Mouse (Mus musculus): ENCODE measurements at regions not wholly inside any gene's neighbourhood (a gene's known extent, or its start where the extent isn't known, plus 50 kb on each side); places are given as distances from the start of the nearest gene placed in this dataset.
"Not testable (repeated sequence)": the region's sequence is repeated elsewhere in the genome, so short reads cannot be mapped to it uniquely, and the experiment has no call there.

DNA sequence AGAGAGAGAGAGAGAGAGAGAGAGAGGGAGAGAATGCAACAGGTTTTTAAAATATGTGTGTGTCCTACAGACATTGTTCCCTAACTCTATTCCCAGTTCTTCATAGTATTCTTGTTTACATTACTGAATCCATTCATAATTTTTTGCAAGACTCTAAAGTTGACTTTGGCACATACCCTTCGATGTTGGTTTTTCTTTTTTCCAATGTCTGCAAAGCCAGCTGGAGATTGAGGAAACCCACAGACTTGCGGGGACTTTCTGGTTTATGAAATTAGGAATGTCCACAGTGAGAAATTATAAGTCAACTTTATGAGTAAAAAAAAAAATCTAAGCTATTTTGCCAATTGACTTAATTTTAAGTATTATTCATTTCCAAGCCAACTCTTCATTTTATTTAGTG is 379.7 kb upstream of the Adamts5 start:
- no peak overlapping the region for H3K9ac ChIP-seq
- H3K4me1 ChIP-seq = no peaks in the 10 kb centered on the region
- ATAC-seq (ENCODE audit: insufficient number of reproducible peaks, low FRiP score, low TSS enrichment, low read depth) = no peak
- H3K4me3 ChIP-seq = no peak overlapping the region
- 70% methylated on average over 2 of the region's 2 CpGs for WGBS
- no peaks in the 10 kb centered on the region for H3K9me3 ChIP-seq
- no peaks in the 10 kb centered on the region for H3K27me3 ChIP-seq
- H3K4me2 ChIP-seq = no peak overlapping the region
- no peaks in the 10 kb centered on the region for H3K36me3 ChIP-seq
- no peak overlapping the region for H3K27ac ChIP-seq

DNA sequence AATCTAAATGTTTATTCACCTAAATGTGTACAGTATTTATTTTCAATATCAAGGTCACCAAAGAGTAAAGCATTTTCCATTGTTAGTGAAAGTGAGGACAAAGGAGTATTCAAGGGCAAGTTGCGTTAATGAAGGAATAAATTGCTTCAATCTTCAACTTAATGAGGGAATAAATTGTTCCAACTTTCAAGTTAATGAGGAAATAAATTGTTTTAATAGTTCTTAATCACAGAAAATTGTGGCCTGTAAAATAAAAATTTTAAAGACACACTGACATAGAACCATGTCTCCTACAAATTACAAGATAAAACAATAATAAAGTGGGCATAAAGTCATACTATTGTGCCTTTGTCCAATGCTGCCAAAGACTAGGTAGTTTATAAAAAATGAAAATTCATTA is 375.4 kb upstream of the Adamts5 start:
- no peak overlapping the region for H3K4me2 ChIP-seq
- no peaks in the 10 kb centered on the region for H3K36me3 ChIP-seq
- H3K27ac ChIP-seq = no peak overlapping the region
- H3K9ac ChIP-seq = no peak overlapping the region
- WGBS = 75% methylated on average over 1 of the region's 1 CpGs
- no peaks in the 10 kb centered on the region for H3K9me3 ChIP-seq
- no peaks in the 10 kb centered on the region for H3K27me3 ChIP-seq
- H3K4me3 ChIP-seq = no peak overlapping the region
- no peak for ATAC-seq (ENCODE audit: insufficient number of reproducible peaks, low FRiP score, low TSS enrichment, low read depth)
- no peaks in the 10 kb centered on the region for H3K4me1 ChIP-seq

DNA sequence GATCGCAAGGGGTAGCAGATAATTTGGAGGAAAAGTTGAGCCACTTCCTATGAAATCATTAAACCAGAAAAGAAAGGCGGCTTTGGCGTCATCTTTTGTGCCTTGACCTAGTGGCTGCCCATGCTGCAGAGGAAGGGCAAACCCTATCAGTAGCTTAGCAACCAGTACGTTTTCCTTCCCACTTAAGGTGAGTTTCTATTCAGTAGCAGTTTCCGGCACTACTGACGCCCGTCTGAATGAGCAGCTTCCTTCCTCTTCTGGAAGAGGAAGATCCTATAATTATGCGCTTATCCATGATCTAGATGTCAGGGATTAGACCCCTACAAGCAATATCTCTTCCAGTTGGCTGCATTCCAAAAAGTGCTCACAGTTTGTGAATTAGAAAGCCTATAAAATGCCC is 360.0 kb upstream of the Adamts5 start:
- Histone ChIP-seq H3K9ac (no peak overlapping the region), H3K4me2 (no peak overlapping the region), H3K4me3 (no peak overlapping the region), H3K9me3 (no peaks in the 10 kb centered on the region), H3K4me1 (no peaks in the 10 kb centered on the region), H3K36me3 (no peaks in the 10 kb centered on the region), H3K27me3 (no peaks in the 10 kb centered on the region), H3K27ac (no peak overlapping the region)
- 71% methylated on average over 8 of the region's 8 CpGs for WGBS
- ATAC-seq (ENCODE audit: insufficient number of reproducible peaks, low FRiP score, low TSS enrichment, low read depth) = no peak

DNA sequence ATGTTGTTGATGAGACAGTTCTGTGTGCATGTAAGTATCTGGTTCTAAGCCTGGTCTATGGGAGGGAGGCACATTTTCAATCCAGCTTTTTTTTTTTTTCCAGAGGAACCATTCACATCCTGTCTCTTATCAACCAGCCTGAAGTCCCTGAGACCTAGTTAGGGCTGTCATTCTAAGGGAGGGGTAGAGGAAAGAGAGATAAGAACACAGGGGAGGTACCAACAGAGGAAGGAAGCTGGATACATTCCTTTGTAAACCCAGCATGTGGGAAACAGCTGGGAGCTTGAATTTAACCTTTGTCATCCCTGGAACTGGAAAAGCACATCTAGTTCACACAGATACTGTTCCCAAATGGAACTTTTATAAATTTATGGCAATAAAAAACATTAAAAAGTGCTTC is 351.0 kb upstream of the Adamts5 start:
- no peak for ATAC-seq (ENCODE audit: insufficient number of reproducible peaks, low FRiP score, low TSS enrichment, low read depth)
- H3K27me3 ChIP-seq = no peaks in the 10 kb centered on the region
- no peak overlapping the region for H3K9ac ChIP-seq
- no peak overlapping the region for H3K27ac ChIP-seq
- no peak overlapping the region for H3K4me3 ChIP-seq
- H3K9me3 ChIP-seq = no peaks in the 10 kb centered on the region
- no peak overlapping the region for H3K4me2 ChIP-seq
- H3K4me1 ChIP-seq = no peaks in the 10 kb centered on the region
- H3K36me3 ChIP-seq = no peaks in the 10 kb centered on the region

DNA sequence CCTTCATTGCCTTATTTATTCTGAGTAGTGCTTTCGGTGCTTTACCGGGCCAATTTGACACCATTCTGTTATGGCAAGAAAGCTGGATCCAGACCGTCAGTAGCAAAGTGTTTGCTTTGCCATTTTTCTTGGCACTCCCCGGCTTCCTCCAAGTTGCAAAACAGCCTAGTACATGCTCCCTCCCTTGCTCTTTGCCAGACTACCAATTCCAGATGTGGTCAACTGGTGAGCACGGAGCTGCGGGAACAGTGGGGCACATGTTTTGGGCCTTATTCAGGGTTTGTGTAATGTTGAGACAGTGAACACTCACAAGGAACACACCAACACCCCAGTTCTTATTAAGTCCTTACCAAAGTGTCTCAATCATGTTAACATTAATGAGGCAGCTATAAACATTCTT is 348.4 kb upstream of the Adamts5 start:
- Histone ChIP-seq H3K9me3 (no peaks in the 10 kb centered on the region), H3K9ac (no peak overlapping the region), H3K4me2 (no peak overlapping the region), H3K27ac (no peak overlapping the region), H3K36me3 (no peaks in the 10 kb centered on the region), H3K27me3 (no peaks in the 10 kb centered on the region), H3K4me3 (no peak overlapping the region), H3K4me1 (no peaks in the 10 kb centered on the region)
- no peak for ATAC-seq (ENCODE audit: insufficient number of reproducible peaks, low FRiP score, low TSS enrichment, low read depth)
- WGBS = 53% methylated on average over 6 of the region's 6 CpGs

DNA sequence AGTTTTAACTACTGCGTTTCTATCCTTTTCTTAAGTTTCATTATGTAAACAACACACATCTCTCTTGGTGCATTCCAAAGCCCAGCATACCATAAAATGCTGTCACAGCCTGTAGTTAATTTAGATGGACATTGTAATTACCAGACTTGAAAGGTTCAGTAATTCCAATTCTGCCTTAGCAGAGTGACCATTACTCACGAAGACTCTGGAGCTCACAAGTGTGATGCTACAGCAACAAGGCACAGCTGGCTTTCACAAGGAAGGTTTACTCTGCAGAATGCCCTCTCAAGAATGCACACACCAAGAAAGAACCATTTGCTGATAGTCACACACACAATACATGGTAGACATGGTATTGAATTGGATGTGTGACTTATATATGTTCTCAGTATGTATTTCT is 342.6 kb upstream of the Adamts5 start:
- no peak overlapping the region for H3K4me3 ChIP-seq
- no peaks in the 10 kb centered on the region for H3K9me3 ChIP-seq
- no peaks in the 10 kb centered on the region for H3K4me1 ChIP-seq
- ATAC-seq (ENCODE audit: insufficient number of reproducible peaks, low FRiP score, low TSS enrichment, low read depth) = no peak
- WGBS = 36% methylated on average over 2 of the region's 2 CpGs
- no peaks in the 10 kb centered on the region for H3K27me3 ChIP-seq
- no peaks in the 10 kb centered on the region for H3K36me3 ChIP-seq
- no peak overlapping the region for H3K4me2 ChIP-seq
- H3K9ac ChIP-seq = no peak overlapping the region
- H3K27ac ChIP-seq = no peak overlapping the region

DNA sequence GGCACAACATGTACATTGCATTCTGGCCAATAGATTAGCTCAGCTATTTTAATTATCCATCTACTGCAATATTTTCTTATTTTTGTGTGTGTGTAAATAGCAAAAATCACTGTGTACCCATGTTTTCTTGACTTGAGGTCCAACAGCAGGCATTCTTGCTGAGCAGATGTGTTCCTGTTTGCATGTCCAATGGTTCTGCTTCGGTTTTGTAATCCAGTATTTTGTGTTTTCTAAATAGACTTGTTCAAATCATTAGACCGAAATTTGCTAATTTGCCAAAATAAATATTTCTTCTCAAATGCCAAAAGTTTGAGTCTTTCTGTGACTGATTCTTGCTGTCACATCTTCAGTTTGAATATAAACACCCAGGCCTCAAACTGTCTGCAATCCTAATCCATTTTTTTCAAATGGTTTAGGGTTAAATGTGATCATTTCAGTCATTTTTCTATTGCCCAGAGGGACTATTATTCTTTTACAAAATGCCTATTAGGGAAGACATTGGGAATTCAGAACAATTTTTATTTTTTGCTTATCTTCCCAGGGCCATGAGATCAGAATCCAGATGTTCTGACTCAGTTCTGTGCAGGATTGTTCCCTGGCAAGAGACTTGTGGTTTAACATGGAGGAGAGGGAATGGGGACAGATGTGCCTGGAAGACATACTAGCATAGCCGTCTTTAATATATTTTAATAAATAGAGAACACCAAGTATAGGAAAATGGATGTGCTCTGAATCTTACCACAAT is 341.3 kb upstream of the Adamts5 start:
- H3K4me1 ChIP-seq = no peaks in the 10 kb centered on the region
- H3K9me3 ChIP-seq = no peaks in the 10 kb centered on the region
- no peaks in the 10 kb centered on the region for H3K27me3 ChIP-seq
- no peaks in the 10 kb centered on the region for H3K36me3 ChIP-seq
- no peak for ATAC-seq (ENCODE audit: insufficient number of reproducible peaks, low FRiP score, low TSS enrichment, low read depth)
- no peak overlapping the region for H3K9ac ChIP-seq
- WGBS = 84% methylated on average over 3 of the region's 3 CpGs
- H3K4me2 ChIP-seq = no peak overlapping the region
- H3K4me3 ChIP-seq = no peak overlapping the region
- no peak overlapping the region for H3K27ac ChIP-seq

DNA sequence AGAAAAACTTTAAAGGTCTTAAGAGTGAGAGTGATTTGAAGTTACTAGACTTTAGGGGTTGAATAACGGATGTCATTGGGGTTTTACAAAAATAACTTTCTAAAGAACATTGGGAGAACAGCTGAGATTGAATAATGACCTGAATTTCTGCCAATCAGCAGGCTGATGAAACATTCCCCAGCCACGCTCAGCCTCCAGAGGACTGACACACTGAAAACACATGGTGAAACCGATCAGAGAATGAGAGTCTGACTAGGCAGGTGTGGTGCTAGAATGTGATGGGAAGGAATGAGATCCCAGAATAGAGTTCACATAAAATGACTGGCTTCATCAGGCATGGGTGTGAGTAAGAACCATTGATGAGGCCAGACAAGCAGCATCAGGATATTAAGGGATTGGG is 321.4 kb upstream of the Adamts5 start:
- H3K36me3 ChIP-seq = no peaks in the 10 kb centered on the region
- no peaks in the 10 kb centered on the region for H3K4me1 ChIP-seq
- 39% methylated on average over 3 of the region's 3 CpGs for WGBS
- H3K4me2 ChIP-seq = no peak overlapping the region
- H3K9me3 ChIP-seq = no peaks in the 10 kb centered on the region
- no peak overlapping the region for H3K4me3 ChIP-seq
- H3K27me3 ChIP-seq = no peaks in the 10 kb centered on the region
- no peak overlapping the region for H3K27ac ChIP-seq
- no peak for ATAC-seq (ENCODE audit: insufficient number of reproducible peaks, low FRiP score, low TSS enrichment, low read depth)
- no peak overlapping the region for H3K9ac ChIP-seq

DNA sequence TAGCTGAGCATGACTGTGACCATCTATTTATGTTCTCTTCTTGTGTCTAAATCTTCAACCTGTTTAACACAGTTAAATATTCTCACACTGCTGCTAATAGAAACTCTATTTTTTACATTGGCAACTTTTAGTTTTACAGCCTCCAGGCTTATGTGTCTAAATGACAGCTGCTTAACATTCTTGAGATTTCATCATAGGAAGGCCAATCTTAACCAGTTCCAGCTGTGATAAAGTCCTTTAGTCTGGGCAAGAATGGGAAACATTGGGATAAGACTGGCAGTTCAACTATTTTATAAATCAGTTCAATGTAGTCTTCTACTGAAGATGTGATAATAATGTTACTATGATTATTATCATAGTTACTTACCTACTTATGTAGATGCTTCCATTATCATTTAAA is 308.9 kb upstream of the Adamts5 start:
- Histone ChIP-seq H3K4me2 (no peak overlapping the region), H3K4me3 (no peak overlapping the region), H3K27me3 (no peaks in the 10 kb centered on the region), H3K9me3 (no peaks in the 10 kb centered on the region), H3K9ac (no peak overlapping the region), H3K4me1 (no peaks in the 10 kb centered on the region), H3K27ac (no peak overlapping the region), H3K36me3 (no peaks in the 10 kb centered on the region)
- no peak for ATAC-seq (ENCODE audit: insufficient number of reproducible peaks, low FRiP score, low TSS enrichment, low read depth)

DNA sequence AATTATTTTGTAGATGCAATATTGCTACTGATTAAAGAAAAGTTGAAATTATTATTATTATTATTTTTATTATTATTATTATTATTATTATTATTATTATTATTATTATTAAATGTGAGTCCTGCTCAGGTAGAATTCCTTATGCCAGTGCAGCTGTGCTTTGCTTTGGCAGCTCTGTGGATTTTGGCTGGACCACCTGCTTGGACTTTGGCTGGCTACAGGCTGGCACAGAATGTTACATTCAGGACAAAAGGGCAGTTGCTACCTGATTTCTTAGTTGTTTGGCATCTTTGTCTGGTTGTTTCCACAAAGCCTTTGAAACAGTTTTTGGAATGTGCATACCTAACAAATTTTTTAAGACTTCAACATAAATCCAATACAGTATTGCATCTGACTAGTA is 307.7 kb upstream of the Adamts5 start:
- Histone ChIP-seq H3K9me3 (no peaks in the 10 kb centered on the region), H3K4me1 (no peaks in the 10 kb centered on the region), H3K36me3 (no peaks in the 10 kb centered on the region), H3K4me2 (no peak overlapping the region), H3K4me3 (no peak overlapping the region), H3K9ac (no peak overlapping the region), H3K27ac (no peak overlapping the region), H3K27me3 (no peaks in the 10 kb centered on the region)
- no peak for ATAC-seq (ENCODE audit: insufficient number of reproducible peaks, low FRiP score, low TSS enrichment, low read depth)

DNA sequence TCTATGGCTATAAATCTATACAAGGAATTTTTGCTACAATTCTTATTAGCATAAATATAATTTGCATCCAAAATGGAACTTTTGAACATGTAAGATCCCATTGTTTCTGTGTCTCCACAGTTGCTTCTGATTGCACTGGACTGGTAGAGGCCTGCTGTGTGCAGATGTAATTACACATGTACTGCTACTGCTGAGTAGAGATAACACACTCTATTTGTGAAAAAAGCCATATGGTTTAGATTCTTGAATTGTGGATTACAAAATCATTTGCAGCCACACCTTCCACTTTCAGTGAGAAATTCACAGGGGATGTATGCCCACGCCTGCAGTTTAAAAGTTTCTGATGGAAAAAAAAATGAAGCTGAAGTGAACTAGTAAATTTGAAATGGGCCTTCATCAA is 288.2 kb upstream of the Adamts5 start:
- Histone ChIP-seq H3K4me3 (no peak overlapping the region), H3K27ac (no peak overlapping the region), H3K4me2 (no peak overlapping the region), H3K27me3 (no peaks in the 10 kb centered on the region), H3K36me3 (no peaks in the 10 kb centered on the region), H3K4me1 (no peaks in the 10 kb centered on the region), H3K9me3 (no peaks in the 10 kb centered on the region), H3K9ac (no peak overlapping the region)
- WGBS = 68% methylated on average over 1 of the region's 1 CpGs
- ATAC-seq (ENCODE audit: insufficient number of reproducible peaks, low FRiP score, low TSS enrichment, low read depth) = no peak

DNA sequence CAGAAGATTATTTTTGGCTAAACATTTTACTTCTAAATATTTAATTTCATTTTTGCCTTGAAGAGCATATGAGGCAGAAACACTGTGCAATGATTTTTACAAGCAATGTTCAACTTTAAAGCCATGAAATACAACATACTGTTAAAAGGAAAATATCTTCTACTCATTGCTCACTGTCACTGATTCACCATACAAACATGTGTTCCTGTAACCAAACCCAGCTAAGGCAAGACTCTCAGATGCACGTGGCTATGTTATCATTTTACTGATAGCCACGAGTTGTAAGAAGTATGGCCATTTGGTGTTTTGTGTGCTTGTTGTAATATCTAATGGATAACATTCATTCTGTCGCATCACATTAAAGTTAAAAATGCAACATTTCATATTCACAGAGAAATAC is 287.3 kb upstream of the Adamts5 start:
- Histone ChIP-seq H3K36me3 (no peaks in the 10 kb centered on the region), H3K27me3 (no peaks in the 10 kb centered on the region), H3K4me1 (no peaks in the 10 kb centered on the region), H3K9ac (no peak overlapping the region), H3K4me2 (no peak overlapping the region), H3K9me3 (no peaks in the 10 kb centered on the region), H3K27ac (no peak overlapping the region), H3K4me3 (no peak overlapping the region)
- WGBS = 77% methylated on average over 3 of the region's 3 CpGs
- ATAC-seq (ENCODE audit: insufficient number of reproducible peaks, low FRiP score, low TSS enrichment, low read depth) = no peak

DNA sequence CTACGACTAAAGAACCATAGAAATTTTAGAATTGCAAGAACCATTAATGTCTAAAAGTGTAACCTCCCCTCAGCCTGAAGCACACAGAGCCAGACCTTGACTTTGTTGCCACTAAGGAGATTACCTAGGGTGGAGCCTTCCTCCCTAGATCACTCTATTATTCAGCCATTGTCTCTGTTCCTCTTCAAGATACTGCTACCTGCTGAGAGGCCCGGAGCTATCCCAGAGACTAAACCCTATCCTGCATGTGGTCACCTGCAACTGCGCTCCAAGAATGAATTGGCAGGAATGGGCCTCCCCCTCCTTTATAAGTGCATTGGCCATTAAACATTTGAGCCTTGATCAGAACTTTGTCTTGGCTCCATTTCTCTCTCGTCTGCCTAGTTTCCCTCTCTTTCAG is 286.0 kb upstream of the Adamts5 start:
- WGBS = 73% methylated on average over 4 of the region's 4 CpGs
- H3K9ac ChIP-seq; H3K36me3 ChIP-seq; H3K27me3 ChIP-seq; H3K4me3 ChIP-seq; H3K27ac ChIP-seq; H3K4me2 ChIP-seq; H3K4me1 ChIP-seq; H3K9me3 ChIP-seq; ATAC-seq (ENCODE audit: insufficient number of reproducible peaks, low FRiP score, low TSS enrichment, low read depth): not testable (repeated sequence)
